Mouse (Mus musculus) thymus, postnatal 36 days (tissue): ENCODE measurements at regions not wholly inside any gene's neighbourhood (a gene's known extent, or its start where the extent isn't known, plus 50 kb on each side); places are given as distances from the start of the nearest gene placed in this dataset.
A peak's percentile ranks its signal among the peaks of the same experiment; 100 is the strongest.

Experiments used
- DNase-seq, 2 experiments: peaks; one replicate each; pipeline ENCODE4 v3.0.0; 2022; ENCODE audit warnings: mixed read lengths in 2 of 2

DNA sequence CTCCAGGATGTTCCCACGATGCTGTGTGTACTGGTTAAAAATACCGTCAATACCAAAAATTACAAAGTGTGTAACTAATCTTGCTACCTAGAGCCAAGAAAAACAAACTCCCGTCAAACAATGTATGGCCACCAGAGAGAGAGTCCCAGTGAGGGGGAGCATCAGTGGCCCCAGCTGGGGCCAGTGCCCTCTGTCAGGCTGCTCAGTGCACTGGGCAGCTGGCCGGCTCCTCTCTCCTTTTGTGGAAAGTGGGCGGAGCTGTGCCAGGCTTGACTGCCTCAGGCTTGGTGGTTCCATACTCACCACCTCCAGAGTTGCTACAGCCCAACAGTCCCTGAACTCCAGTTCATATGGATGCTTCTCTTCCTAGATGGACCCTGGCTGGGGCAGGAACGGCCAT lies 53.8 kb upstream of the Sept5 start:
- no peak for DNase-seq

- DNase-seq, result no peak
Observed at GRCm38 (mm10) chr16:18686044-18686761, 56.4 kb upstream of the Sept5 start.

DNA sequence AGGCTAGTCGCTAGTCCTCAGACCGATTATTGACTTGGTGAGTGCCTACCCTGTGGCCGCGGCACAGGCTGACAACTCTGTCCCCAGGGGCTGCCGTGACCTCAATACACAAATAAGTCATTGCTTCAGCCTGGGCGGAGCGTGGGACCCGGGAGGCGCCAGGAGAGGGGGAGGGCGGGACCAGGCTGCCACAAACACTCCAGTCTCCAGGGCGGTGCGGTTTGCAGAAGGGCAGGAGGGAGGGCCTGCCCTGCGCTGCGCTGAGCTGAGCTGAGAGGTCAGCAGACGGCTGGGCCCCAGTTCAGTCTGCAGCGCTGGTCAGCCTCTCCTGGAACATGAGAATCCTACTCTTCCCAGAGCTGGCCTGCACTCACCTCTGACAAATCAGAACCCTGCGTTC lies 57.2 kb upstream of the Sept5 start:
- DNase-seq, result peak; percentile 16 to 37

GRCm38 (mm10) chr16:18687367-18687766 lies 57.6 kb upstream of the Sept5 start:
- DNase-seq, result peak; percentile 24 to 37

GRCm38 (mm10) chr16:18695596-18695995 lies 65.8 kb upstream of the Sept5 start:
- no peak for DNase-seq

DNA sequence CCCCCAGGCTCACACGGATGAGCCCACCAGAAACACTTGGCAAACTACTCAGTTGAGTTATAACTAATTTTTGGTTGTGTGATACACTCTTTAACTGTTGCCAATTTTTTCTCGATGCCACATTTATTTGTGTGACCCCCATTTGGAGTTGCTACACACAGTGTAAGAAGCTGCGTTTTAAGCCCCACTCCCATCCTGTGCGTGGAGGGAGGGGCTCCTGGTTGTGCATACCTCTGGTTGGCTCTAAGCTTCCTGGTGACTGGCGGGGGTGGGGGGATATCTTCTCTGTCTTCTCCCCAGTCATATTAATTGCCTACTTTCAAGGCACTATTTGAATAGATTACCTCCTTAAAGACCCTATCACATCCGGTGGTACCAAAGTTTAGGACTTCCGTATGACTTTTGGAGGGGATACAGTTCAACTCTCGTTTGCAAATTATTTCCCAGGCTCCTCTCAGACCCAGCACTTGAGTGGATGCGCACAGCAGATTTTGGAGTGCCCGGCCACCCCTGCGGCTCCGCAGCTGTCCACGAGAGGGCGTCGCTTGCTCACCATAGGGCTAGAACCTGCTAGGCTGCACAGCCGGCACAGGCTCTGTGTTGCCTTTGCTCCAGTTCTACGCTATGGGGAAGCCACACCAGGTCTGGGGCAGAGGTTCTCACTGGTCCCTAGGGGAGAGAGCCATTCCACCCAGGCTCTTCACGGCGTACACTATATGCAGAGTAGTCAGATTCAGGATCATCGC lies 66.5 kb upstream of the Sept5 start:
- peak; percentile 80 for DNase-seq

DNA sequence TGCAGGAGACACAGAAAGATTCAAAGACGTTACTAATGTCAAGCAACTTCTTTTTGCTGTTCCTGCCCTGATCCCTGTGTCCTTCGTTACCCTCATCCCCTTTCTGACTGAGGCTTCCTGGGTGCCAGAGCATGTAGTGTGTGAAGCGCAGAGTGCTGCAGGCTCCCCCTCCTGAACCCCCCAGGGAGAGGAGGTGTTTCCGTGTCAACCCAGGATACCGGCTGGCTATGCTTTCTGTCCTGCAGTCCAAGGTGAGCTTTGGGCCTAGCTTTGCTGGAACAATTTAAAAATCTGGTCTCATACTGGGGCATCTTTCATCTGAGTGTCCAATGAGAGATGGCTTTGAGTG lies 67.0 kb upstream of the Sept5 start:
- DNase-seq, result no peak

DNA sequence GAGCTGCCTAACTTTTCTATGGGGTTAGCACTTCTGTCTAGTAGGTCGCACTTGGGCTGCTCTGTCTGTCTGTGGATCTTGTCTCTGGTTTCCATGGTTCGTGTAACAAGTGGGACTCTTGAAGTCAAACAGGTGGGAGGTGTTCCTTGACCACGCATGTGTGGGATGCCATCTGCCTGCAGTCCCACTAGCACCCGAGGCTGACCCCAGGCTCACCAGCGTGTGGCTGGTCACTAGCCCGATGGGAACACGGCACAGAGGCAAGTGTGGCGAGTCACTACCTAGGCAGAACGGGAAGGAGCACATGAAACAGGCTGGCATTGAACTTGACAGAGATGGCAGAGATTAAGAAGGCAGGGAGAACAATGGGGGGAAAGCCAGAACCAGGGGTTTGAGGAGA lies 72.5 kb upstream of the Cldn5 start:
- no peak for DNase-seq

- DNase-seq, result no peak
Observed at GRCm38 (mm10) chr16:18705028-18705648, 71.5 kb upstream of the Cldn5 start.

- DNase-seq, result no peak
Observed at GRCm38 (mm10) chr16:18711637-18712125, 65.0 kb upstream of the Cldn5 start.

DNA sequence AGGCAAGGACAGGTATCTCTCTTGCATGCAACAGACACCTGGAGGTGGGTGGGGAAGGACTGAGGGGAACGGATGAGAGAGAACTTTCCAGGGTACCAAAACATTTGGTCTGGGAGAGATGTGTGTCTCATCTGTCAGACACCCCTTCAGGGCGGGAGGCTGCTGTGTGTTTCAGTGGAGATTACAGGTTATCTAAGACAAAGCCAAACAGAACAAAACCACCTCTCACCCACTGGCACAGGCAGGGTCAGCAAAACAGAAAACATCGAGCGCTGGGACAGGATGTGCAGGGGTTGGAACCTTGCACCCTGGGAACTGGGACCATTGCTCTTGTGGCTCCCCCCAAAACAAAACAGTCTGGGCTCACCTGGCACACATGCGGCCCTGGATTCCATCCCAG lies 63.6 kb upstream of the Cldn5 start:
- DNase-seq, result no peak

DNA sequence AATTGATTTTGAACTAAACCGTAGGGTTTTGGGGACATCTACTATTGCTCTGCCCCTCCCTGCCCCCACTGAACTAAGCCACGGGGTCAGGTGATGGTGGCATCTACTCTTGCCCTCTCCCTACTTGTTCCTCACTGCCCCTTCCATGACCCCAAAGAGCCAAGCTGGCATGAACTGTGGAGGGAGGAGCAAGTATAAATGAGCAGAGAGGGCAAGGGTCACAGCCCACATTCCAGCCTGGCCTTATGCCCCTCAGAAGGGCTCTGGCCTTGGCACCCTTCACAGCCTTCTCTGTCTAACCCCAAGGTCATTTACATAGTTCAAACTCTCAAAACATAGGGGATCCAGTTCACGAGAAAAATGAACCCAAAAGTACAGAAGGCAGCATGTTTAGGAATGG lies 61.3 kb upstream of the Cldn5 start:
- no peak for DNase-seq

GRCm38 (mm10) chr16:18718040-18718439 lies 58.6 kb upstream of the Cldn5 start:
- DNase-seq, result no peak

- no peak for DNase-seq
Observed at GRCm38 (mm10) chr16:18720433-18721233, 56.0 kb upstream of the Cldn5 start.

- DNase-seq, result no peak
Observed at GRCm38 (mm10) chr16:18723186-18723843, 53.3 kb upstream of the Cldn5 start.

DNA sequence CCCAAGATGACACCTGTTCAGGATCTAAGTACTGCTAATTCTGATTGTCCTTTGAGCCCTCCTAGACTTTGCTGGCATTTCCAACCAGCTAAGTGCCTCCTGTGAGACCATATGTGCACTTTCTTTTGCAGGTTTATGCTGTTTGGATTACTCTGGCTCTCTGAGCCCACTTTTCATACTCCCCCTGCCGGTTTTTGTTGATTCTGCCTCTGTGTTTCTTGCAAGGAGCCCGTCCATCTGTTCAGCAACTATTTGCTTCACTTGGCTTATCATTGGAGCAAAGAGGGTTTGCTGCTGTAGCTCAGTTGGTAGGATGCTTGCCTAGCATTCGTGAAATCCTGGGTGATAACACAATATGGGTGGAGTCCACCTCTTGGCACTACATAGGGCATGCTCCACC lies 52.8 kb upstream of the Cldn5 start:
- no peak for DNase-seq

DNA sequence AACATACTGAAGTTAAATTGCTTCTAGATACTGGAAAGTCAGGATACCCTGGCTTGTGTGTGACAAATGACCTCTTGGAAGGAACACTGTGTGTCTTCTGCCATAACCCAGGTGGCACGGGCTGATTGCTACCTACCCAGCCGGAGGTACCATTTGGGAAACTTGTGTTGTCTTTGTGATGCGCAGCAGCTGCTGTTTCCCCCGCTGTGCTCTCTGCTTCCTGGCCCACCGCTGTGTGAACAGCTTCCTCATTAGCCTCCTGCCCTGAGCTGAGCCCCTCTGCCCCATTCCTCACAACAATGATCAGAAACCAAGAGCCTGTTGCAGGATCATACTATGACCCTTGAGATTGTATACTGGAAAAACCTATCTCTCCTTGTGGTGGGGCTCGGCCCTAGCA lies 51.9 kb upstream of the Cldn5 start:
- DNase-seq, result no peak
